Comparison of ENCODE assay signal across 8 mouse cellular contexts in the genomic region with DNA sequence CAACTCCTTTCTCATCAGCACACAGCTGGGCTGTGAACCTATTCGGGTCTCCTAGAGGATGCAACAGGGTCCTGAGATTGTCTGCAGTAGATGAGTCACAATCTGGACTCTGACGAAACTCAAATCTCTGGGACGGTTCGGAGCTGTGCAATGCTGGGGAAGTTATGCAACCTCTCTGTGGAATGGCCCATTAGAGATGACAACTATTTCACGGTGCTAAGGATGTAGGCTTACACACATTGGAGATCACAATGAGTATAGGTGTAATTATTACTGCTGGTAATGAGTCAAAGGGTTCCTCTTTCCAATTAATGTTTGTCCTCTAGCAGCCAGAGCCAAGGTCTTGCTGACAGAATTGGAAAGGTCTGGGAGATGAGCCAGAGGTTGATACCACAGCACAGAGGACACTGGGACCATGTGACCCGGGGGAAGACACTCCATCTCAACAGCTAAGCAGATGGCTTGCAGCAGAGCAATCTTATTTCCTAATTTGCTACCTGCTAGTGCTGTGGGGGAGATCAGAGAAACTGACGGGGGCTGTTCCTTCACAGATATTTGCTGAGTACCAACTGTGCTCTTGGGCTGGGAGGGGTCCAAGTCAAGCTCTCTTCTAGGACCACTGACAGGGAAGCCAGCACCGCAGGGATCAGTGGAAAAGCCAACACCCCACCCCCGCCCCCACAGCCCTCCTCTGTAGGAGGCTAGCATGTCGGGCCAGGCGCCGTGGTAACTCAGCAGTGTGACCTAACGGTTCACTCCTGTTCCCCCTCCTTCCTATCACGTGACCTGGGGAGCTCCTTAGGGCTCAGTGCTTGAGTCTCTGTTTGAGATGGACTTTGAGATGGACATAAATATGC. TPM values are rescaled to one million over a fixed set of nuclear protein-coding genes. Genes with fewer than 3 reads are reported as not detected.
DNase-seq lines count a peak whose midpoint lies in the region; ATAC-seq and TF ChIP-seq lines count a peak whose summit lies in the region.

No protein-coding gene starts in this region.

- peaks cover 92% of the 10 kb centered on the region for H3K4me1 ChIP-seq in G1E (ENCODE audit: insufficient read depth, low read depth, low read length)

- no peak for TF ChIP-seq CTCF in G1E (IDR thresholded peaks at IDR 0.05; ENCODE audit: low read depth, low read length)

- H3K9me3 ChIP-seq in G1E (replicated peaks) = no peaks in the 10 kb centered on the region

- H3K36me3 ChIP-seq in G1E (replicated peaks) = no peaks in the 10 kb centered on the region

- H3K27me3 ChIP-seq in G1E (ENCODE audit: insufficient read depth, low read length) = peaks cover 13% of the 10 kb centered on the region

- peak; percentile 29; the same call in 1 of the 2 replicates for ATAC-seq in G1E (ENCODE audit: extremely low read depth, insufficient number of reproducible peaks, low FRiP score, poor library complexity, severe bottlenecking)

- DNase-seq in gastrocnemius, postnatal 14 days = peak; percentile 40
- DNase-seq in gastrocnemius, postnatal 10 days = no peak
- DNase-seq in G1E (ENCODE audit: low spot score) = peak; percentile 50
- peak; percentile 50 to 56 for DNase-seq in cerebellum, adult 18-20 months
- DNase-seq in kidney, adult 11 months = peak; percentile 57
- peak; percentile 82 for DNase-seq in testis, postnatal 14 days (ENCODE audit: low spot score)
- no peak for DNase-seq in lung, postnatal 4 days
- DNase-seq in spleen, adult 18-20 months = no peak

- H3K4me3 ChIP-seq in G1E (ENCODE audit: low read depth, low read length) = peak overlapping the region; percentile 41; the same call in 1 of the 2 replicates

- intact Hi-C loops in gastrocnemius, postnatal 14 days (cut with DNase I; ENCODE audit: low total_unique reads) = no loop called here

RNA-seq across cellular contexts. Expression of a gene that starts 37.4 kb away (rescaled TPM):
- total RNA-seq in gastrocnemius, postnatal 14 days (2021) = under 1 TPM; 0.24 to 0.45 TPM
- total RNA-seq in gastrocnemius, postnatal 10 days (2021) = under 1 TPM; 0.47 to 0.77 TPM
- total RNA-seq in G1E (2014; fragmentation: Nextera tagmentation) (0.75 TPM in 1 of 2 replicates, not detected in the other), G1E (2017) (1.0 and 1.2 TPM in 2 replicates)
- polyA plus RNA-seq in G1E (2012) = 0.02 and 0.12 TPM in 2 replicates

RNA-seq across cellular contexts. Expression of a gene that starts 58.5 kb away (rescaled TPM):
- not detected for total RNA-seq in gastrocnemius, postnatal 14 days (2021)
- total RNA-seq in gastrocnemius, postnatal 10 days (2021) = not detected
- 7.2 and 8.0 TPM in 2 replicates for total RNA-seq in G1E (2014; fragmentation: Nextera tagmentation)
- total RNA-seq in G1E (2017) = 8.3 and 10.3 TPM in 2 replicates
- 4.0 and 4.5 TPM in 2 replicates for polyA plus RNA-seq in G1E (2012)

Comparison
In these comparisons a context has a peak if more than half of its experiments do, and no peak if none do; other contexts are left out.
1. DNase-seq: peak in gastrocnemius, postnatal 14 days (single experiment), G1E (single experiment), cerebellum, adult 18-20 months (2 of 2), kidney, adult 11 months (single experiment) and testis, postnatal 14 days (single experiment); none in gastrocnemius, postnatal 10 days (single experiment), lung, postnatal 4 days (0 of 2) and spleen, adult 18-20 months (0 of 2).
2. RNA of a gene that starts 58.5 kb away (total RNA-seq): 7.2 to 10.3 TPM in G1E; not detected in gastrocnemius, postnatal 10 days and not detected in gastrocnemius, postnatal 14 days; every median in the first group is over 4 times any median in the second.